Mouse (Mus musculus): ENCODE results near the gene Efhc1.

- TF ChIP-seq CTCF (IDR thresholded peaks at IDR 0.05; ENCODE audit: low read depth, low read length) (peak; percentile 18), EP300 (IDR thresholded peaks at IDR 0.05; ENCODE audit: insufficient read depth, low read depth, low read length) (no peak), POLR2A (IDR thresholded peaks at IDR 0.05; ENCODE audit: insufficient read depth, low read length) (no peak)
Observed at GRCm38 (mm10) chr1:20943016-20943415, 8.4 kb upstream of the Efhc1 start.

All from ES-Bruce4 (cell line).